ENCODE assay signal across 17 mouse cellular contexts in the genomic region with DNA sequence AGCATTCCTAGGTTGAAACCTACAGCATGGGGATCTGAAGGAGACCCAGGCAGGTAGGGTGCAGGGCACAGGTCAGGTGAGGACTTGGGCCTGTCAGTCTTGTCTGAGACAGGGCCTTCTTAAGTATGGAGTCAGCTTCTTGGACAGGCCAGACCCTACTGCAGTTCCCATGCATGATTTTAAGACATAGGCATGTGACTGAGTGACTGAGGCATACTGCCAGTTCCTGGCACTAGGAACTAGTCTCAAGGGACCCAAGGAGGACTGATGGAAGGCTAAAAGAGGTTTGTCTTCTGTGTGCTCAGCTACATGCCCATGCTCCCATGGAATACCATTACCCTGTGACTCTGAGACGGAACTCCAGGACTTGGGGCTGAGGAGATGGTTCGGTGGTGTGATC. TPM values are rescaled to one million over a fixed set of nuclear protein-coding genes. Genes with fewer than 3 reads are reported as not detected.
DNase-seq lines count a peak whose midpoint lies in the region; ATAC-seq and TF ChIP-seq lines count a peak whose summit lies in the region.
"Had no signal": no experiment of that assay in that cellular context is flagged by ENCODE, and none has a peak within 500 bp of the region (broad histone marks: within the 10 kb centered on the region; RNA-seq: fewer than 3 reads in every experiment).

No protein-coding gene starts in this region.

- no peak overlapping the region for H3K4me2 ChIP-seq in heart, embryonic 14.5 days (ENCODE audit: low read length)
- no peak overlapping the region for H3K4me2 ChIP-seq in lung, embryonic 16.5 days (ENCODE audit: low read depth, low read length)
- H3K4me2 ChIP-seq in forebrain, embryonic 11.5 days (ENCODE audit: low read depth, low read length, severe bottlenecking): no peak overlapping the region
- no peak overlapping the region for H3K4me2 ChIP-seq in stomach, embryonic 16.5 days (ENCODE audit: low read depth, low read length)

- ATAC-seq in heart, embryonic 14.5 days (ENCODE audit: insufficient number of reproducible peaks, insufficient read depth, low FRiP score, low read depth): no peak
- ATAC-seq in lung, embryonic 16.5 days (ENCODE audit: low read depth): no peak
- no peak for ATAC-seq in forebrain, embryonic 11.5 days (replicated peaks; ENCODE audit: low FRiP score)
- ATAC-seq in stomach, embryonic 16.5 days (ENCODE audit: insufficient read depth, low FRiP score): no peak
- ATAC-seq: activated CD4-positive, CD25-positive, alpha-beta regulatory T cell, adult 4 months had no signal

- no peak for DNase-seq in heart, postnatal 36 days
- no peak for DNase-seq in lung, adult 2 months
- peak; percentile 42 for DNase-seq in forebrain, embryonic 11.5 days (ENCODE audit: low spot score)
- DNase-seq in cerebellum, postnatal 4 days (ENCODE audit: low spot score in 2 of 2): no peak
- no peak for DNase-seq in gastrocnemius, postnatal 10 days
- DNase-seq: cerebellum, adult 8-10 months; kidney, postnatal 25 days had no signal

- TF ChIP-seq POLR2A in lung, adult 2 months (IDR thresholded peaks at IDR 0.05; ENCODE audit: borderline replicate concordance, extremely low read depth, low read depth, low read length): no peak

- no peak for TF ChIP-seq CTCF in lung, adult 2 months (IDR thresholded peaks at IDR 0.05; ENCODE audit: insufficient read depth, low read length)

- no peaks in the 10 kb centered on the region for H3K9me3 ChIP-seq in heart, embryonic 14.5 days (ENCODE audit: control insufficient read depth, low read length)
- no peaks in the 10 kb centered on the region for H3K9me3 ChIP-seq in lung, embryonic 16.5 days (ENCODE audit: control insufficient read depth, low read length)
- no peaks in the 10 kb centered on the region for H3K9me3 ChIP-seq in forebrain, embryonic 11.5 days (ENCODE audit: control insufficient read depth, low read length)
- no peaks in the 10 kb centered on the region for H3K9me3 ChIP-seq in stomach, embryonic 16.5 days (replicated peaks; ENCODE audit: control insufficient read depth, low read length)

- 0 out of 2 replicates have a peak overlapping the region, but pooled peaks have one; percentile 8 for H3K9ac ChIP-seq in heart, embryonic 14.5 days (ENCODE audit: low read length)
- H3K9ac ChIP-seq in lung, embryonic 16.5 days (ENCODE audit: low read length): no peak overlapping the region
- no peak overlapping the region for H3K9ac ChIP-seq in forebrain, embryonic 11.5 days (ENCODE audit: low read length)
- no peak overlapping the region for H3K9ac ChIP-seq in stomach, embryonic 16.5 days (ENCODE audit: low read length)

- H3K4me3 ChIP-seq in heart, embryonic 14.5 days (ENCODE audit: control insufficient read depth in 1 of 2, insufficient read depth in 1 of 2, low read depth in 1 of 2, low read length in 2 of 2): no peak overlapping the region
- H3K4me3 ChIP-seq in lung, embryonic 16.5 days (ENCODE audit: low read length): no peak overlapping the region
- H3K4me3 ChIP-seq in lung, adult 2 months (replicated peaks; ENCODE audit: extremely low read depth, low read depth, low read length): no peak overlapping the region
- no peak overlapping the region for H3K4me3 ChIP-seq in forebrain, embryonic 11.5 days (ENCODE audit: low read depth, low read length)
- H3K4me3 ChIP-seq in stomach, embryonic 16.5 days (replicated peaks; ENCODE audit: low read length): no peak overlapping the region
- H3K4me3 ChIP-seq: erythroblast, embryonic 14.5 days had no signal

- H3K4me1 ChIP-seq in heart, embryonic 14.5 days (ENCODE audit: control insufficient read depth in 2 of 2, insufficient read depth in 2 of 2, low read length in 2 of 2): peaks cover 24 to 47% of the 10 kb centered on the region in 2 experiments
- H3K4me1 ChIP-seq in lung, embryonic 16.5 days (replicated peaks; ENCODE audit: control insufficient read depth, insufficient read depth, low read length): peaks cover 43% of the 10 kb centered on the region
- no peaks in the 10 kb centered on the region for H3K4me1 ChIP-seq in lung, adult 2 months (ENCODE audit: control insufficient read depth, insufficient read depth, low read length)
- peaks cover 19% of the 10 kb centered on the region for H3K4me1 ChIP-seq in forebrain, embryonic 11.5 days (replicated peaks; ENCODE audit: control insufficient read depth, insufficient read depth, low read length)
- peaks cover 37% of the 10 kb centered on the region for H3K4me1 ChIP-seq in stomach, embryonic 16.5 days (ENCODE audit: control insufficient read depth, insufficient read depth, low read length)

- intact Hi-C loops in heart, postnatal 36 days (cut with DNase I): no loop called here

- WGBS in heart, embryonic 14.5 days: 78% methylated on average over 2 of the region's 2 CpGs
- 88% methylated on average over 2 of the region's 2 CpGs for WGBS in lung, embryonic 16.5 days
- WGBS in lung, adult 2 months: 86% methylated on average over 2 of the region's 2 CpGs
- 91% methylated on average over 2 of the region's 2 CpGs for WGBS in forebrain, embryonic 11.5 days
- 82% methylated on average over 2 of the region's 2 CpGs for WGBS in stomach, embryonic 16.5 days

- H3K36me3 ChIP-seq in heart, embryonic 14.5 days (ENCODE audit: control insufficient read depth, insufficient read depth, low read length): no peaks in the 10 kb centered on the region
- no peaks in the 10 kb centered on the region for H3K36me3 ChIP-seq in lung, embryonic 16.5 days (ENCODE audit: control insufficient read depth, insufficient read depth, low read length)
- no peaks in the 10 kb centered on the region for H3K36me3 ChIP-seq in forebrain, embryonic 11.5 days (ENCODE audit: control insufficient read depth, insufficient read depth, low read length)
- H3K36me3 ChIP-seq in stomach, embryonic 16.5 days (ENCODE audit: control insufficient read depth, insufficient read depth, low read length): no peaks in the 10 kb centered on the region

- 0 out of 2 replicates have a peak, but pooled peaks cover 4% of the 10 kb centered on the region for H3K27me3 ChIP-seq in heart, embryonic 14.5 days (ENCODE audit: control insufficient read depth, insufficient read depth, low read length)
- no peaks in the 10 kb centered on the region; the same call in none of the 2 replicates for H3K27me3 ChIP-seq in lung, embryonic 16.5 days (ENCODE audit: control insufficient read depth, insufficient read depth, low read depth, low read length)
- peaks cover 17% of the 10 kb centered on the region for H3K27me3 ChIP-seq in forebrain, embryonic 11.5 days (ENCODE audit: control insufficient read depth, insufficient read depth, low read length)
- H3K27me3 ChIP-seq in stomach, embryonic 16.5 days (ENCODE audit: control insufficient read depth, insufficient read depth, low read length): no peaks in the 10 kb centered on the region

- peak overlapping the region; percentile 74 to 80; a peak in 3 of 4 replicates for H3K27ac ChIP-seq in heart, embryonic 14.5 days (replicated peaks in 1 of 2; ENCODE audit: control insufficient read depth in 1 of 2, insufficient read depth in 1 of 2, low read depth in 2 of 2, low read length in 2 of 2)
- peak overlapping the region; percentile 85; the same call in 1 of the 2 replicates for H3K27ac ChIP-seq in lung, embryonic 16.5 days (ENCODE audit: low read length)
- H3K27ac ChIP-seq in forebrain, embryonic 11.5 days (ENCODE audit: low read depth, low read length): no peak overlapping the region
- peak overlapping the region; percentile 89; the same call in 1 of the 2 replicates for H3K27ac ChIP-seq in stomach, embryonic 16.5 days (ENCODE audit: low read length)

RNA-seq across cellular contexts. Expression of gene Loxl1, which starts 2.9 kb away (rescaled TPM):
- 46.8 and 53.6 TPM in 2 replicates for polyA plus RNA-seq in heart, embryonic 14.5 days (2014; fragmentation: Nextera tagmentation; extraction: Ambion mirVana)
- total RNA-seq in heart, postnatal 36 days (2021): 10 to 100 TPM; 29.6 TPM
- 38.6 and 42.4 TPM in 2 replicates for polyA plus RNA-seq in lung, embryonic 16.5 days (2015; fragmentation: Nextera tagmentation; extraction: Ambion mirVana)
- polyA plus RNA-seq in lung, adult 2 months (2012; rRNA removed): 231 and 235 TPM in 2 replicates
- 10.2 and 13.0 TPM in 2 replicates for polyA plus RNA-seq in forebrain, embryonic 11.5 days (2014; fragmentation: Nextera tagmentation; extraction: Ambion mirVana)
- 31.0 and 33.4 TPM in 2 replicates for polyA plus RNA-seq in stomach, embryonic 16.5 days (2015; fragmentation: Nextera tagmentation; extraction: Ambion mirVana)
- total RNA-seq in gastrocnemius, postnatal 10 days (2021): 10 to 100 TPM; 50.1 to 70.0 TPM
- total RNA-seq: hematopoietic stem cell, adult 5-6 weeks had no signal
- polyA plus RNA-seq: activated CD4-positive, CD25-positive, alpha-beta regulatory T cell, adult 4 months had no signal

RNA-seq across cellular contexts. Expression of gene Tbc1d21, which starts 54.4 kb away (rescaled TPM):
- not detected in 2 replicates for polyA plus RNA-seq in heart, embryonic 14.5 days (2014; fragmentation: Nextera tagmentation; extraction: Ambion mirVana)
- not detected for total RNA-seq in heart, postnatal 36 days (2021)
- not detected in 2 replicates for polyA plus RNA-seq in lung, embryonic 16.5 days (2015; fragmentation: Nextera tagmentation; extraction: Ambion mirVana)
- polyA plus RNA-seq in lung, adult 2 months (2012; rRNA removed): not detected in 2 replicates
- polyA plus RNA-seq in forebrain, embryonic 11.5 days (2014; fragmentation: Nextera tagmentation; extraction: Ambion mirVana): not detected in 2 replicates
- polyA plus RNA-seq in stomach, embryonic 16.5 days (2015; fragmentation: Nextera tagmentation; extraction: Ambion mirVana): 0.12 TPM in 1 of 2 replicates, not detected in the other
- total RNA-seq in gastrocnemius, postnatal 10 days (2021): not detected
- total RNA-seq: hematopoietic stem cell, adult 5-6 weeks; left cerebral cortex, postnatal 36 days; megakaryocyte, adult 5-6 weeks had no signal
- polyA plus RNA-seq: activated CD4-positive, CD25-positive, alpha-beta regulatory T cell, adult 4 months; erythroblast, embryonic 14.5 days; neural tube, embryonic 11.5 days; thymus, postnatal 0 days had no signal
